ENCODE assay signal across 18 mouse cellular contexts in the genomic region with DNA sequence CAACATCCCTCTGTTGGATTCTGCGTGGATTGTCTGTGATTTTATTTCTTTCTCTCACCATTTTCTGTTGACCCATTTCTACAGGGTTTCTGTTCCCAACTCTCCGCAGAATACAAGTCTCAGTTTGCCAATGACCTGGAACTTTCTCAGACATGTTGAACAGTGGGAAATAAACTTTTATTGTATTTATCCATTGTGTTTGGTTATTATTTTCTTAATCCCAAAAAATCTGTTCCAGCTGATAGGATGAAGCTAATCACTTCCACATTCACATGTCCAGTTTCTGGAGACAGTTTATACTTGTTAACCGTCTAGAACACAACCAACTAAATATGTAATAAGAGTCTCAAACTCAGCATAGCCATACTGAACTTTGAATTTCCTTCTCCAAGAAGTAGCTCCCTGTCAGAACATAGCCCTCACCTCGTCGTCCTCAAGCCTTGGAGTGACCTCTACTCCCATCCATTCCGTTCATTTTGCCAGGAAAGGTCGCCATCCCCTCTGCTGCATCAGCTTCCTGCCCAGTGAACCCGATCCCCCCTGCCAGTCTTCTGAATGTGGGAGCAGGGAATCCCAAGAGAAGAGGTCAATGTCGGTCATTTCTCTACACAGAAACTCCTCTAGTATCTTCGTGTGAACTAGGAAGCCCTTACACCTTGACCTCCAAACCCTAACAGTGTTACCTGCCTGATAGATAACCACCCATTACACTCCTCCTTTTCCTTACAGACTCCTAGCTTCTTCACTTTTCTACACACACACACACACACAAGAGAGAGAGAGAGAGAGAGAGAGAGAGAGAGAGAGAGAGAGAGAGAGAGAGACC. TPM values are rescaled to one million over a fixed set of nuclear protein-coding genes. Genes with fewer than 3 reads are reported as not detected.
A peak's percentile ranks its signal among the peaks of the same experiment; 100 is the strongest.
DNase-seq lines count a peak whose midpoint lies in the region; ATAC-seq lines count a peak whose summit lies in the region.
"Had no signal": no experiment of that assay in that cellular context is flagged by ENCODE, and none has a peak within 500 bp of the region (broad histone marks: within the 10 kb centered on the region; RNA-seq: fewer than 3 reads in every experiment).

No protein-coding gene starts in this region.

- H3K36me3 ChIP-seq in liver, embryonic 11.5 days (ENCODE audit: control insufficient read depth, insufficient read depth, low read length), result no peaks in the 10 kb centered on the region
- H3K36me3 ChIP-seq in limb, embryonic 10.5 days, result no peaks in the 10 kb centered on the region
- H3K36me3 ChIP-seq: limb, embryonic 13.5 days; neural tube, embryonic 12.5 days; stomach, embryonic 15.5 days had no signal

- H3K27me3 ChIP-seq in liver, embryonic 11.5 days (replicated peaks; ENCODE audit: control insufficient read depth, insufficient read depth, low read length), result no peaks in the 10 kb centered on the region
- H3K27me3 ChIP-seq in limb, embryonic 10.5 days (ENCODE audit: low read depth, poor library complexity, severe bottlenecking), result no peaks in the 10 kb centered on the region
- H3K27me3 ChIP-seq: limb, embryonic 13.5 days; neural tube, embryonic 12.5 days; stomach, embryonic 15.5 days had no signal

- no peak overlapping the region; the same call in 1 of the 2 replicates for H3K4me3 ChIP-seq in liver, embryonic 11.5 days (ENCODE audit: low read depth, low read length)
- H3K4me3 ChIP-seq in limb, embryonic 10.5 days, result no peak overlapping the region
- H3K4me3 ChIP-seq: limb, embryonic 13.5 days; neural tube, embryonic 12.5 days; stomach, embryonic 15.5 days had no signal

- H3K27ac ChIP-seq in liver, embryonic 11.5 days (ENCODE audit: low read depth, low read length), result peak overlapping the region; percentile 94
- no peak overlapping the region for H3K27ac ChIP-seq in limb, embryonic 10.5 days
- H3K27ac ChIP-seq: hindbrain, postnatal 0 days; kidney, postnatal 0 days; limb, embryonic 13.5 days; neural tube, embryonic 12.5 days; stomach, embryonic 15.5 days had no signal

- 61% methylated on average over 10 of the region's 10 CpGs for WGBS in liver, embryonic 11.5 days
- WGBS in limb, embryonic 10.5 days, result 79% methylated on average over 10 of the region's 10 CpGs

- peak; percentile 66 for DNase-seq in heart, adult 11 months
- no peak for DNase-seq in heart, adult 18-20 months
- no peak for DNase-seq in liver, embryonic 11.5 days (ENCODE audit: low spot score)
- no peak for DNase-seq in liver
- peak; percentile 31 to 70 for DNase-seq in kidney, postnatal 25 days
- DNase-seq in adrenal gland, postnatal 10 days, result no peak
- DNase-seq in right cerebral cortex, postnatal 25 days, result no peak
- no peak for DNase-seq in limb, embryonic 10.5 days (ENCODE audit: low spot score)
- DNase-seq: cerebellum, adult 11-12 months; cerebellum, postnatal 25 days; heart, postnatal 14 days; thymus, adult 2 months had no signal

- H3K9me3 ChIP-seq in liver, embryonic 11.5 days (ENCODE audit: control insufficient read depth, low read length), result no peaks in the 10 kb centered on the region
- H3K9me3 ChIP-seq in limb, embryonic 10.5 days (replicated peaks), result no peaks in the 10 kb centered on the region
- H3K9me3 ChIP-seq: limb, embryonic 13.5 days; neural tube, embryonic 12.5 days; stomach, embryonic 15.5 days had no signal

- peaks cover 29% of the 10 kb centered on the region for H3K4me1 ChIP-seq in liver, embryonic 11.5 days (replicated peaks; ENCODE audit: control insufficient read depth, insufficient read depth, low read length)
- peaks cover 8% of the 10 kb centered on the region for H3K4me1 ChIP-seq in limb, embryonic 10.5 days
- H3K4me1 ChIP-seq: neural tube, embryonic 12.5 days; stomach, embryonic 15.5 days had no signal

- no peak for ATAC-seq in liver, embryonic 11.5 days (replicated peaks; ENCODE audit: low FRiP score)
- ATAC-seq: CD4-positive, CD25-positive, alpha-beta regulatory T cell, adult 4 months; hindbrain, postnatal 0 days had no signal

- peak overlapping the region; percentile 46 for H3K9ac ChIP-seq in liver, embryonic 11.5 days (ENCODE audit: low read depth, low read length)
- H3K9ac ChIP-seq: limb, embryonic 13.5 days; neural tube, embryonic 12.5 days; stomach, embryonic 15.5 days had no signal

- peak overlapping the region; percentile 60 for H3K4me2 ChIP-seq in liver, embryonic 11.5 days
- H3K4me2 ChIP-seq: limb, embryonic 13.5 days; neural tube, embryonic 12.5 days; stomach, embryonic 15.5 days had no signal

RNA-seq across cellular contexts. Expression of a gene that starts 46.6 kb away (rescaled TPM):
- total RNA-seq in heart, adult 18-20 months (2021), result 1 to 10 TPM; 6.7 to 7.0 TPM
- polyA plus RNA-seq in liver, embryonic 11.5 days (2014; fragmentation: Nextera tagmentation; extraction: Ambion mirVana), result 31.1 and 34.5 TPM in 2 replicates
- 10 to 100 TPM; 22.3 to 24.7 TPM for total RNA-seq in adrenal gland, postnatal 10 days (2021)
- 7.5 and 8.5 TPM in 2 replicates for polyA plus RNA-seq in limb, embryonic 10.5 days (2016; fragmentation: Nextera tagmentation; extraction: Ambion mirVana)

Comparison
In these comparisons a context has a peak if more than half of its experiments do, and no peak if none do; other contexts are left out.
1. DNase-seq: peak in heart, adult 11 months (single experiment) and kidney, postnatal 25 days (2 of 2); none in heart, adult 18-20 months (0 of 2), liver, embryonic 11.5 days (single experiment), liver (single experiment), adrenal gland, postnatal 10 days (single experiment), right cerebral cortex, postnatal 25 days (single experiment) and limb, embryonic 10.5 days (single experiment).